Mouse (Mus musculus) forebrain, embryonic 12.5 days (tissue): ENCODE measurements around the gene Hoxa4. TPM values are rescaled to one million over a fixed set of nuclear protein-coding genes. Genes with fewer than 3 reads are reported as not detected.

Experiments
- ATAC-seq: fragments of 200-750 bp; cut with Nextera tagmentation; 2 replicates; pipeline ENCODE4 v1.8.0; 2017; ENCODE audit warnings: moderate TSS enrichment; ENCODE audit not compliant: low FRiP score
- H3K27ac ChIP-seq: fragments of 300-500 bp; sonication (generic); 2 replicates; pipeline ENCODE4 v1.5.1; 2016; ENCODE audit warnings: mild to moderate bottlenecking
- H3K27me3 ChIP-seq: fragments of 300-500 bp; sonication (generic); 2 replicates; pipeline ENCODE4 v1.6.1; 2016; ENCODE audit warnings: mild to moderate bottlenecking
- H3K36me3 ChIP-seq: fragments of 300-500 bp; sonication (generic); replicated peaks from 2 replicates; pipeline ENCODE4 v1.6.1; 2016; ENCODE audit warnings: mild to moderate bottlenecking
- H3K4me1 ChIP-seq: fragments of 300-500 bp; sonication (generic); 2 replicates; pipeline ENCODE4 v1.6.1; 2016
- H3K4me2 ChIP-seq: fragments of 300-500 bp; sonication (generic); 2 replicates; pipeline ENCODE4 v1.6.1; 2016; ENCODE audit warnings: mild to moderate bottlenecking, moderate library complexity
- H3K4me3 ChIP-seq: fragments of 300-500 bp; sonication (generic); replicated peaks from 2 replicates; pipeline ENCODE4 v1.5.1; 2016; ENCODE audit warnings: mild to moderate bottlenecking
- H3K9ac ChIP-seq: fragments of 300-500 bp; sonication (generic); 2 replicates; pipeline ENCODE4 v1.6.1; 2016; ENCODE audit warnings: mild to moderate bottlenecking
- H3K9me3 ChIP-seq: fragments of 300-500 bp; sonication (generic); 2 replicates; pipeline ENCODE4 v1.6.1; 2016
- WGBS: fragments of 180-500 bp; shearing (Covaris S2); methylation state at CpG from one replicate; pipeline ENCODE4 v1.1.7; 2016; 5-methylcytosine and 5-hydroxymethylcytosine counted together
- polyA plus RNA-seq: library from polyadenylated mRNA; unstranded; fragments of >200 nt; fragmentation: Nextera tagmentation; extraction: Ambion mirVana; gene quantifications from 2 replicates; pipeline ENCODE4 v1.2.1, GENCODE M21; 2016

The Hoxa4 gene
- polyA plus RNA-seq, 1 experiment from 2014 or later: not detected

DNA sequence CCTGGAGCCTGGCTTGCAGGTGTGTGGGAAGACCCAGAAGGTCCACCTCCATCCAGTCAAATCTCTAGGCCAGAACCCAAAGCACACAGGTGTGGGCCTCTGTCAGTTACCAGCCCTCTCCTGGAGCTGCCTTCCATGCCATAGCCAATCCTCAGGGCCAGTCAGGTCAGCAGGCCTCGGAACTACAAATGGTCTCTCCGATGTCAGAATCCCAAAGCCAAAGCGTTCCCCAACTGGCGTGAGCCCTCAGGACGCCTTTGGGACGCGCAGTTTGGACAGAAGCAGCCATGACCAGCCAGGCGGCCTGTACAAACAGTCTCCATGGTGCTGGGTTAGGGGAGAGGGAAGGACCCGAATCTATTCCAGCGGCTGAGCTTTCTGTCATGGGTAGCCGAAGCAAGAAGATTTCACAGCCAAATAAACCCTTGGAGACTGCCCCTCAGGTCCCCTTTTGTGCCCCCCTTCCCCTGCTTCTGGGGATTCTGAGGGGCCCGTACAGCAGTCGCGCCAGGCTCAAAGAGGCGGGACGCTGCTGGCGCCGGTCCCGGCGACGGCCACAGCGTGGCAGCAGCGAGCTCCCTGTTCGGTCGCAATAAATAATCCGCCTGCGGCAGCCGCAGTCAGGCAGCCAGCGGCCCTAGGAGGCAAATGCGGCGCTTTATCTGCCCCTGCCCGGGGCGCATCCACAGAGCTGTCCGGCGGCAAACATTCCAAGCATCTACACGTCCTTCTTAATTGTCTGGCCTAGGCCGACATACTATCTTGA lies 19.8 kb upstream of the Hoxa4 start:
- Histone ChIP-seq H3K9me3 (no peaks in the 10 kb centered on the region), H3K4me1 (peaks cover 10% of the 10 kb centered on the region; the same call in 1 of the 2 replicates), H3K27me3 (peaks cover 99% of the 10 kb centered on the region), H3K9ac (no peak overlapping the region), H3K4me2 (no peak overlapping the region), H3K36me3 (no peaks in the 10 kb centered on the region), H3K27ac (no peak overlapping the region), H3K4me3 (no peak overlapping the region)
- ATAC-seq: peak; percentile 75
- under 1% methylated on average over 37 of the region's 37 CpGs for WGBS

DNA sequence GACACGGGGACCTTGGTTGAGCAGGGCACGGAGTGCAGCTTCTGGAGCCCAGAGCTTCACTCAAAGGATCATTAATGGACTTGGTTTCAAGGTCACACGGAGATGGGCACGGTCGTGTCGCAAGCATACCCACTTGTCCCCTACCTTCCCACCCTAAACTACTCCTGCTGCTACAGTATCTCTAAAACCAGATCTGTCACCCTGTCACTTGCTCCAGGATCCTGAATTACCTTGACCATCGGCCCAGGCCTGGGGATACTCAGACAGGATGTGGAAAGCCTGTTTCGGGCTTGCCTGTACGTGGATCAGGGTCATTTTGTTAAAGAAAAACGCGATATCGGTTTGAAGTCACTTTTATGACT lies 18.1 kb upstream of the Hoxa4 start:
- WGBS: 7% methylated on average over 12 of the region's 12 CpGs
- Histone ChIP-seq H3K9ac (no peak overlapping the region), H3K27ac (no peak overlapping the region), H3K27me3 (peaks cover 99% of the 10 kb centered on the region), H3K36me3 (no peaks in the 10 kb centered on the region), H3K4me1 (peaks cover 10% of the 10 kb centered on the region; the same call in 1 of the 2 replicates), H3K4me2 (no peak overlapping the region), H3K9me3 (no peaks in the 10 kb centered on the region), H3K4me3 (no peak overlapping the region)
- ATAC-seq: no peak

DNA sequence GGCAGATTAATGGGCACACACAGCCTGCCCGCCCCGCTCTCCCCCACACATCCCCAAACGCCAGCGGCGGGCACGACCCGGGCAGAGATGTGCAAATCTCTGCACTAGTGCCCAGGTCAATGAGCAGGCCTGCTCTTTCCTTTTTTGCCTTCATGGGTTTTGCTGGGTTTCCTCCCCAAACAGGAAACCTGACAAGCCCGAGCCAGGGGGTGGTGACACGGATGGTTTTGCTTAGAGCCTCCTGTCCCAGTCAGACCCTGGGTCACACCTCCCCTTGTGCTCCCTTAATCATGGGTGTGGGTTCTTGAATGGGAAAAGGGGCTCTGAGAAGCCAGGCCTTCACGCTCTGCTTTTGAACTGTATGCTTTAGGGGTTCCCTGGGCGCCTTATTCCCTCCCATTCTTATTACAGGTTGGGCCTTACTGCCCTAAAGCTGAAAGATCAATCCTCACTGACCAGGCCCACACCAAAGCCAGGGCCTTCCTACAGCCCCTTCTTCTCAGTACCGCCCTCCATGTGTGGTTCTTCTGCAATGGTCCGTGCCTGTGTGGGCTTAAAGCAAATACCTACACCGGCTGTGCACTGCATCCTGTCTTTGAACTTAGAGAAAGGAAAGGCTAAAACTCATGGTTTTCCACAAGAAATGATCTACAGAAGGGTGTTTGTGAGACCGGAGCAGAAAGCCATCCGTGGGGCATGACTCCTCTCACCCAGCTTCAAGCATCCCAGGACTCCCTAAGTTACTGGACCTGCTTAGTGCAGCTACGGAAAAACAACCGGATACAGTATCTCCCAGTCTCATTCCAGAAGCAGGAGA lies 17.5 kb upstream of the Hoxa4 start:
- Histone ChIP-seq H3K27ac (no peak overlapping the region), H3K4me1 (peaks cover 15% of the 10 kb centered on the region; the same call in 1 of the 2 replicates), H3K9ac (no peak overlapping the region), H3K4me2 (no peak overlapping the region), H3K36me3 (no peaks in the 10 kb centered on the region), H3K27me3 (peaks cover 99% of the 10 kb centered on the region), H3K4me3 (no peak overlapping the region), H3K9me3 (no peaks in the 10 kb centered on the region)
- WGBS: 3% methylated on average over 17 of the region's 18 CpGs
- no peak for ATAC-seq

DNA sequence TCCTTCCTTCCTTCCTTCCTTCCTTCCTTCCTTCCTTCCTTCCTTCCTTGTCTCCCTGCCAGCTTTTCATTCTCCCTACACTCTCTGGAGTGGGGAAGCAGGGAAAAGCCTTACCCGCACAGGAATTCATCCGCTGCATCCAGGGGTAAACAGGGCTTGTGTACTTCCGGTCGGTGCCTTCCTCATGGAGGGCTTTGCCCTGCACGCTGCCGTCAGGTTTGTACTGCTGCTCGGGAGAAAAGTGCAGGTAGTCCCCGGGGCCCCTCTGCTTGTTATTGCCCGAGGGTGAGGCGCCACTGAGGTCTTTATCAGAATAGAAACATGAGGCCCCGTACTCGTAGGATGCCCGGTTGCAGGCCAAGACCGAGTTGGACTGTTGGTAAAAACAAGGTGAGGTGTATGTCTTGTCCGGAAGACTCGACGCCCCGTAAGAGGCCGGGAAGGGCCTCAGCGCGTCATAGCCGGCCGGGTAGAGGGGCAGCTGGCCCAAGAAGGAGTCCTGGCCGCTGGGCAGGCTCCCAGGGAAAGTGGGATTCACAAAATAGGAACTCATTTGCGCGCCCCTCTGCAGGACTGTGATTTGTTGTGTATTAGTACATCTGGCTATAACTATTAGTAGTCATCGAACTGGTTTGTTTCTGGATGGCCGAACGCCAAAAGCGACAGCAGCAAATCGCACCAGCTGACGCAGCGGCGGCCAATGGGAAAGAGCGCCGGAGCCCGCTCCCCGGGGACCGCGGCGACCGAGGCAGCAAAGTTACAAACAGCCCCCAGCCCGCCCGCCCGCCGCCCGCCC lies 16.7 kb upstream of the Hoxa4 start, which contains the start of gene Hoxa6:
TSS of gene Hoxa6 (minus strand) at position 651 of the 796 bp plus-strand sequence.
- Histone ChIP-seq H3K4me2 (no peak within 1 kb of the TSS), H3K27me3 (peaks cover 99% of the 10 kb centered on the region), H3K4me1 (peaks cover 20% of the 10 kb centered on the region; the same call in 1 of the 2 replicates), H3K9ac (no peak within 1 kb of the TSS), H3K27ac (no peak within 1 kb of the TSS), H3K36me3 (no peaks in the 10 kb centered on the region), H3K4me3 (no peak within 1 kb of the TSS), H3K9me3 (no peaks in the 10 kb centered on the region)
- ATAC-seq: no peak
- WGBS: 1% methylated on average over 44 of the region's 47 CpGs

DNA sequence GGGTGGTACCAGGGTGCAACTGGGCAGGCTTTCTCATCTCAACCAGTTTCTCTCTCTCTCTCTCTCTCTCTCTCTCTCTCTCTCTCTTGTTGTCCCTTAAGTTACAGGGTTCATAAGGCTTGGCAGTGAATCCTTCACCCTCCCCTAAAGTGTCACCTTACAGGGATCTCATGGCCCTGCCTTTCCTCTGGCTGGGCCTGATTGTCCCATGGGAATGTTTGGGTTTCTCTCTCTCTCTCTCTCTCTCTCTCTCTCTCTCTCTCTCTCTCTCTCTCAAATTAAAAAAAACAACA lies 16.1 kb upstream of the Hoxa4 start:
- Histone ChIP-seq H3K36me3 (no peaks in the 10 kb centered on the region), H3K27ac (no peak overlapping the region), H3K4me3 (no peak overlapping the region), H3K27me3 (peaks cover 99% of the 10 kb centered on the region), H3K4me1 (peaks cover 20% of the 10 kb centered on the region; the same call in 1 of the 2 replicates), H3K4me2 (no peak overlapping the region), H3K9me3 (no peaks in the 10 kb centered on the region), H3K9ac (no peak overlapping the region)
- ATAC-seq: no peak

DNA sequence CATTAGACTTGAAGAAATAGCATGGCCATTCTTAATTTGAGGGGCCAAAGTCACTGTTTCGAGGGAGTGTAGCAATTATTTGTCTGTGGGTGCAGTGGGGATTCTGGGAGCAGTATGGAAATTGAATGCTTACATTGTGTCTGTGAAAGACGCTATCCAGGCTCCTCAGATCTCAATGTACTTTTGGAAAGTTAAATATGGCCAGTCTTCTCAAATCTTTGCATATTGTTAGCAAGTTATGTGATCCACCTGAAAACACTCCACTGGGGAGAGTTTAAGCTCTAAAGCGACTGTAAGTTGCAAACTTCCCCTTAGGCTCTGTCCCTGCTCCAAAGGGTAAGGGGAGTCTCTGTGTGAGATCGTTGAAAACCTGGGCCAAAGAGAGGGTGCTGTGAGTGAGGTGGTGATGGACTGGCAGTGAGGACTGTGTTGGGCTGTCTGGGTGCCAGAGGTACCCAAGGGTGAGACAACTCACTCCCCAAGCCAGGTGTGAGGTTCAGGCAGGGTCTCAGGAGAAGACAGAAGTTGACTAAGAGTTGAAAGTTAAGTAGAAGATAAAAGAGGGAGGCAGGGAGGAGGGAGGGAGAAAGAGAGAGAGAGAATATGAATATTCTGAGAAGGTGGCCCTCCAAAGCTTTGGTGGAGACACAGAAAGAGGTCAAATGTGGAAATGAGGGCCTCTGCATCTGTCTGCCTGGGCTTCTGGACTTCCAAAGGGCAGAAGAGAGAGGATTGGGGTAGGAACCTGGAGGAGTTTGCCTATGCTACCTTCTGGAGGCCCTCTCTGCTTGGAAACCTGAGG lies 15.5 kb upstream of the Hoxa4 start:
- Histone ChIP-seq H3K36me3 (no peaks in the 10 kb centered on the region), H3K4me2 (no peak overlapping the region), H3K9ac (no peak overlapping the region), H3K9me3 (no peaks in the 10 kb centered on the region), H3K27ac (no peak overlapping the region), H3K27me3 (peaks cover 98% of the 10 kb centered on the region), H3K4me1 (peaks cover 20% of the 10 kb centered on the region; the same call in 1 of the 2 replicates), H3K4me3 (no peak overlapping the region)
- WGBS: 1% methylated on average over 4 of the region's 4 CpGs
- no peak for ATAC-seq

DNA sequence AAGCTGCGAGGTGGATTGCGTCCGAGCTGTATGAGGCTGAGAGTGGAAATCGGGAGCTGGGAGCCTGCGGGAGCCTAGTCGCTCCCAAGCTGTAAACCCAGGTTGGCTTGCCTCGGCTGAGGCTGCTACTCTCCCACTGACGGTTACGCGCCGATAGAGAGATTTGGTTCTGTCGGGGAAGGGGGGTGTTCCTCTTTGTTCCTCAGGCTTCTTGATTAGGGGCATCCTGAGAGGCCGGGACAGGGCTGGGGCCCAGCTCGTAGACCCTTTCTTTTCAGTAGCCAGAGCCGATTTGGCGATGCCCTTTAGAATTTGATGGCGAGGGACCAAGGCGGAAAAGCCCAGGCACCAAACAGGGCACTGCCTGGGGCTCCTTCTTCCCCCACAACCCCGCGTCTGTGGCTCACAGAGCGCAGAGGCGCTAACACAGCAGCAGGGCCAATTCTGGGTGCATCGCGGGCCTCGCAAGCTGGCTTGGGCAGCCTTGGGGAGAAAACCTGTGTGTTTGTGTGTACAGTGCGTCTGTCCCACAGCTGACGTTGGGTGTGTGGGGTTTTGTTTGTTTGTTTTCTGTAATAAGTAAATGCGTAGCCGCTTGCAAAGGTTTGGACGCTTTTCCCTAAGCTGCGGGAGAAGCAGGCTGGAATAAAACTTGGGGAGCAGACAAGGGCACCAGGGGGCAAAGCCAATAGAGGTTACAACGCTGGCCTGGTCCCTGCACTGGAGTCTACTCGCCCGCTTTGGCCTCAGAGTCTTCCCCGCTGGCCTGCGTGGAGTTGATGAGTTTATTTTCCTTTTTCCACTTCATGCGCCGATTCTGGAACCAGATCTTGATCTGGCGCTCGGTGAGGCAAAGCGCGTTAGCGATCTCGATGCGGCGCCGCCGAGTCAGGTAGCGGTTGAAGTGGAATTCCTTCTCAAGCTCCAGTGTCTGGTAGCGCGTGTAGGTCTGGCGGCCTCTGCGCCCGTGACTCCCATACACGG lies 14.4 kb upstream of the Hoxa4 start:
- Histone ChIP-seq H3K4me1 (peaks cover 16% of the 10 kb centered on the region; the same call in 1 of the 2 replicates), H3K4me2 (no peak overlapping the region), H3K9me3 (no peaks in the 10 kb centered on the region), H3K4me3 (no peak overlapping the region), H3K27me3 (peaks cover 98% of the 10 kb centered on the region), H3K36me3 (no peaks in the 10 kb centered on the region), H3K9ac (no peak overlapping the region), H3K27ac (no peak overlapping the region)
- under 1% methylated on average over 55 of the region's 55 CpGs for WGBS
- ATAC-seq: no peak

DNA sequence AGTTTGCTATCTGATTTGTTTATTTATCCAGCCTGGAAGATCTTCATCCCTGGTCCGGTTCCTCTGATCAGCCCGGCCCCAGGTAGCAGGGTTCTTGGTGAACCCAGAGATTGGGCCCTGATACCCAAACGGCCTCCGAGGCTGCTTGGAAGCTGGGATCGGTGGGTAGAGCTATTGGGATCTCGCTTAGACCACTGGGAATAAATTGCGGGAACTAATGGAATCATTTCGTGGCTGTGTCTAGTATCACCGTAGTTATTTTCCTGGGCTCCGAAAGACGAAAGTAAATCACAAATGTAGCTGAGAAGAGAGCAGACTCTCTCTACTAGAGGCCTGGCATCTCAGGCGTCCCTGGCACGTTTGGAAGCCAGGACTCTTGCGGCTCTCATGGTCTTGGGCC lies 13.7 kb upstream of the Hoxa4 start:
- 4% methylated on average over 14 of the region's 14 CpGs for WGBS
- H3K4me3 ChIP-seq: no peak overlapping the region
- H3K27ac ChIP-seq: no peak overlapping the region
- H3K27me3 ChIP-seq: peaks cover 99% of the 10 kb centered on the region
- no peaks in the 10 kb centered on the region for H3K9me3 ChIP-seq
- H3K9ac ChIP-seq: no peak overlapping the region
- H3K36me3 ChIP-seq: no peaks in the 10 kb centered on the region
- H3K4me2 ChIP-seq: no peak overlapping the region
- peaks cover 16% of the 10 kb centered on the region; the same call in 1 of the 2 replicates for H3K4me1 ChIP-seq
- no peak for ATAC-seq

DNA sequence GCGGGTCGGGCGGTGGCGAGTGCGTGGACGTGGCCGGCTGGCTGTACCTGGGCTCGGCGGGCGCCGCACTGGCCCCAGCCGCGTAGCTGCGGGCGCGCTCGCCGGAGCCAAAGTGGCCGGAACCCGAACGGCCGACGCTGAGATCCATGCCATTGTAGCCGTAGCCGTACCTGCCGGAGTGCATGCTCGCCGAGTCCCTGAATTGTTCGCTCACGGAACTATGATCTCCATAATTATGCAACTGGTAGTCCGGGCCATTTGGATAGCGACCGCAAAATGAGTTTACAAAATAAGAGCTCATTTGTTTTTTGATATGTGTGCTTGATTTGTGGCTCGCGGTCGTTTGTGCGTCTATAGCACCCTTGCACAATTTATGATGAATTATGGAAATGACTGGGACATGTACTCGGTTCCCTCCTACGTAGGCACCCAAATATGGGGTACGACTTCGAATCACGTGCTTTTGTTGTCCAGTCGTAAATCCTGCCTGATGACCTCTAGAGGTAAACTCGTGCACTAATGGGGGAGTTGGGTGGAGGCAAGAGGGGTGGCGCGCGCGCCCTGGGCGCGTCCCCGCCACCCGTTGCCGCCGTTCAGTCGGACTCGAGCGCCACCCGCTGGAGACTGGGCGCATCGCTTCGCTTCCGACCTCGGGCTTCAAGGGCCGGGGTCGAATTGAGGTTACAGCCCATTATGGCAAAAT lies 12.6 kb upstream of the Hoxa4 start, which contains the start of gene Hoxa5:
TSS of gene Hoxa5 (minus strand) at position 538 of the 703 bp plus-strand sequence.
- Histone ChIP-seq H3K27me3 (peaks cover 99% of the 10 kb centered on the region), H3K9ac (no peak within 1 kb of the TSS), H3K36me3 (no peaks in the 10 kb centered on the region), H3K4me3 (peak within 1 kb of the TSS; percentile 25), H3K27ac (no peak within 1 kb of the TSS), H3K4me1 (peaks cover 16% of the 10 kb centered on the region; the same call in 1 of the 2 replicates), H3K9me3 (no peaks in the 10 kb centered on the region), H3K4me2 (peak within 1 kb of the TSS; percentile 24)
- ATAC-seq: no peak
- WGBS: under 1% methylated on average over 65 of the region's 65 CpGs

DNA sequence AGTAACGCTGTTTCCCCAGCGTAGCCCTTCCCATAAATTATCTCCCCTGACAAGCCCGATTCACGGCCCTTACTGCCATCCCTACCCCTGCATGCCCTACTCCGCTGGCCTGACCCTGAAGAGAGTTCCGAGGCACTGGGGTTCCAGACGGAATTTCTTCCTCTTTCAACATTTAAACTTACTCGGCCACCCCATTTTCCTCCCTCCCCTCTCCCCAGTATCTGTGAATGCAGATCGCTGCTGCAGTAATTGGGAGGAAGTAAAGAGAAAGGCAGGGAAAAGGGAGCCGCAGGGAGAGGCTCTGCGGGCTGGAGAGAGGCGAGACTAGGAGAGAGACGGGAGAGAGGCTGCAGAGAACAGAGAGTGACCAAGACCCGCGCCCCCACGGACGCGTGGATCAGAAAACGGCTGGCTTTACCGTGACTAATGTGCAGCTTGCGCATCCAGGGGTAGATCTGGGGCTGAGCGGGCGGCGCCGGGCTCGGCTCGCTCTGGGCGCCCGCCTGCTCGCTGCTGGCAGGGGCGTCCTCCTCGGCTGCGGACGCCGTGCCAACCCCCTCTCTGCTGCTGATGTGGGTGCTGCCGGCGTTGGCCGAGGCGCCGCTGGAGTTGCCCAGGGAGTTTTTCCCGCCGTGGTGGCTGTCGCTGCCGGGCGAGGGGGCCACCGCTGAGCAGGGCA lies 12.0 kb upstream of the Hoxa4 start:
- peaks cover 12% of the 10 kb centered on the region; the same call in 1 of the 2 replicates for H3K4me1 ChIP-seq
- H3K4me3 ChIP-seq: peak overlapping the region; percentile 25
- WGBS: under 1% methylated on average over 40 of the region's 46 CpGs
- H3K27me3 ChIP-seq: peaks cover 99% of the 10 kb centered on the region
- H3K9ac ChIP-seq: no peak overlapping the region
- ATAC-seq: no peak
- no peak overlapping the region for H3K27ac ChIP-seq
- H3K36me3 ChIP-seq: no peaks in the 10 kb centered on the region
- peak overlapping the region; percentile 24 for H3K4me2 ChIP-seq
- H3K9me3 ChIP-seq: no peaks in the 10 kb centered on the region
